Mouse (Mus musculus) stomach, embryonic 16.5 days (tissue): ENCODE results near the gene Taldo1. TPM values are rescaled to one million over a fixed set of nuclear protein-coding genes. Genes with fewer than 3 reads are reported as not detected.
"Not testable (repeated sequence)": the region's sequence is repeated elsewhere in the genome, so short reads cannot be mapped to it uniquely, and the experiment has no call there.

Experiments used
- ATAC-seq: fragments of 200-750 bp; cut with Nextera tagmentation; 2 replicates; pipeline ENCODE4 v1.8.0; 2017; ENCODE audit warnings: moderate number of reproducible peaks, moderate TSS enrichment; ENCODE audit not compliant: insufficient read depth, low FRiP score
- H3K27ac ChIP-seq: fragments of 300-500 bp; sonication (generic); 2 replicates; pipeline ENCODE4 v1.5.1; 2014; ENCODE audit warnings: low read length
- H3K27me3 ChIP-seq: fragments of 300-500 bp; sonication (generic); 2 replicates; pipeline ENCODE4 v1.6.1; 2014; ENCODE audit warnings: low read length, control low read depth, mixed read lengths; ENCODE audit not compliant: control insufficient read depth, insufficient read depth
- H3K36me3 ChIP-seq: fragments of 300-500 bp; sonication (generic); 2 replicates; pipeline ENCODE4 v1.6.1; 2014; ENCODE audit warnings: low read length; ENCODE audit not compliant: control insufficient read depth, insufficient read depth
- H3K4me1 ChIP-seq: fragments of 300-500 bp; sonication (generic); 2 replicates; pipeline ENCODE4 v1.6.1; 2014; ENCODE audit warnings: low read length, control low read depth, mixed read lengths; ENCODE audit not compliant: control insufficient read depth, insufficient read depth
- H3K4me2 ChIP-seq: fragments of 300-500 bp; sonication (generic); 2 replicates; pipeline ENCODE4 v1.6.1; 2014; ENCODE audit warnings: low read depth, low read length, mixed read lengths
- H3K4me3 ChIP-seq: fragments of 300-500 bp; sonication (generic); replicated peaks from 2 replicates; pipeline ENCODE4 v1.5.1; 2014; ENCODE audit warnings: mild to moderate bottlenecking, low read length
- H3K9ac ChIP-seq: fragments of 300-500 bp; sonication (generic); 2 replicates; pipeline ENCODE4 v1.6.1; 2014; ENCODE audit warnings: low read length
- H3K9me3 ChIP-seq: fragments of 300-500 bp; sonication (generic); replicated peaks from 2 replicates; pipeline ENCODE4 v1.6.1; 2016; ENCODE audit warnings: low read length, control low read depth; ENCODE audit not compliant: control insufficient read depth
- WGBS: fragments of 180-500 bp; shearing (Covaris S2); extraction: QIAGEN DNeasy Blood & Tissue Kit; methylation state at CpG from one replicate; pipeline ENCODE4 v1.1.7; 2014; 5-methylcytosine and 5-hydroxymethylcytosine counted together
- polyA plus RNA-seq: library from polyadenylated mRNA; unstranded; fragments of >200 nt; fragmentation: Nextera tagmentation; extraction: Ambion mirVana; gene quantifications from 2 replicates; pipeline ENCODE4 v1.2.1, GENCODE M21; 2015

Gene Taldo1
- polyA plus RNA-seq, 1 experiment from 2014 or later = 399 TPM

DNA sequence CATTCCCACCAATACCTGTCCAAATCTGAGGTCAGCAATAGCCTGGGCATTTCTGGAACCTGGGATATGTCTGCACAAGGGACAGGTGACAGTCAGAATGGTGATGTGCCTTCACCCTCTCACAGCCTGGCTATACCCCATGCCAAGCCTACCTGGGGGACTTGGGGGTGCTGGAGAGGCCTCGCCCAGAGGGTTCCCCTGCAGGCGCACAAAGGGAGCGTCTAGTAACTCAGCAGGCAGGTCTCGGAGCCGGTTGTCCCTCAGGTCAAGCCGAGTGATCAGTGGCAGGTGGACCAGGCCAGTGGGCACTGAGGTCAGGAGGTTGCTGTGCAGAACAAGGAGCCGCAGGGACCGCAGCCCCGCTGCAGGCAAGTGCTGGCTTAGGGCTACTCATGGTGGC, 49.5 kb downstream of the Taldo1 start:
- H3K4me3 ChIP-seq = no peak overlapping the region
- no peak for ATAC-seq
- no peak overlapping the region for H3K4me2 ChIP-seq
- H3K27ac ChIP-seq = no peak overlapping the region
- no peaks in the 10 kb centered on the region for H3K9me3 ChIP-seq
- H3K36me3 ChIP-seq = no peaks in the 10 kb centered on the region
- H3K27me3 ChIP-seq = no peaks in the 10 kb centered on the region
- H3K4me1 ChIP-seq = peaks cover 28% of the 10 kb centered on the region
- no peak overlapping the region for H3K9ac ChIP-seq
- WGBS = 91% methylated on average over 9 of the region's 9 CpGs

DNA sequence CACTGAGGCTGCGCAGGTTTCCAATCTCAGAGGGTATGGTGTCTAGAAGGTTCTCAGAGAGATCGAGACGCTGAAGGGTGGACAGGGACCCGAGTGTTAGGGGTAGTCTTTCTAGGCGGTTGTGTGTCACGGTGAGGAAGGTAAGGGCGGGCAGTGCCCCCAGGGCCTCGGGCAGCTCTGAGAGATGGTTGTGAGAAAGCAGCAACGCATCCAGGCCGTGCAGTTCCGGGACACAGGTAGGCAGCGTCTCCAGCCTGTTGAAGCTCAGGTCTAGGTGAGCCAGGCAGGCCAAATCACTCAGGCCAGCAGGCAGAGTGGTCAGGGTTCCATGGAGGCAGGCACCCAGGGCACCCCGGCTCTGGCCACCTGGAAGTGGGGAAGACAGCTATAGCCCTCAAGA, 50.2 kb downstream of the Taldo1 start:
- Histone ChIP-seq H3K4me3 (peak overlapping the region; percentile 51; the same call in 1 of the 2 replicates), H3K36me3 (no peaks in the 10 kb centered on the region), H3K4me2 (peak overlapping the region; percentile 72), H3K27ac (no peak overlapping the region), H3K27me3 (no peaks in the 10 kb centered on the region), H3K4me1 (peaks cover 24% of the 10 kb centered on the region), H3K9me3 (no peaks in the 10 kb centered on the region), H3K9ac (peak overlapping the region; percentile 77)
- no peak for ATAC-seq
- WGBS = 94% methylated on average over 13 of the region's 13 CpGs

DNA sequence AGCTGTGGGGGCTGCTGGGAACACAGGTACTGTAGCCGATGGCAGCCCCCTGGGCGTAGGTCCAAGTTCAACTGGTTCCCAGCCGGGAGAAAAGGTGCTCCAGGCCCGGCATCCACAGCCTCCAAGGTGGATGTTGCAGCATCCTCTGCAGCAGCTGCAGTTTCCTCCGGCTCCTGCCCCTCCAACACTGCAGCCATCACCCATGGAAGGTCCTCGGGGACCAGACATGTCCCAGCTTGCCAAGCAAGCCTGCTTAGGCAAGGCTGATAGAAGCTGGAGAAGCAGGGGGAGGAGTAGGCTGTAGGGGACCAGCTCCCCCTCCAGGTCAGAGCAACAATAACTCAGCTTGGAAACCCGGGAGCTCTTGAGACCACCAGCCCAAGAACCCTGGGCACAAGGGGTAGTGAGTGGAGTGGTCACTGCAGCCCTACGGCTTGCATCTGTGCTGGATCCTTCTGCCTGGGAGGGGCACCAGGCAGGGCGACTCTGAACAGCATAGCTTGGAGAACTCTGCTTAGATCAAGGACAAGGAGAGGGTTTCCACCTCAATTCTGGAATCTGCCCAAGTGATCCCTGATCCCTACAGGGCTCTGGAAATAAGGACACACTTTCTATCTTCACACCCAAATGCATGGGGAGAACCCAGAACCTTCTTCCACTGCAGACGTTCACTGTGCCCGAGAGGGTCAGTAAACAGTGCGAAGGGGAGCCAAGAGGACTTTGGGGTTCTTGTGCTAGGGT, 51.3 kb downstream of the Taldo1 start:
- H3K4me2 ChIP-seq = peak overlapping the region; percentile 72
- WGBS = 16% methylated on average over 12 of the region's 12 CpGs

DNA sequence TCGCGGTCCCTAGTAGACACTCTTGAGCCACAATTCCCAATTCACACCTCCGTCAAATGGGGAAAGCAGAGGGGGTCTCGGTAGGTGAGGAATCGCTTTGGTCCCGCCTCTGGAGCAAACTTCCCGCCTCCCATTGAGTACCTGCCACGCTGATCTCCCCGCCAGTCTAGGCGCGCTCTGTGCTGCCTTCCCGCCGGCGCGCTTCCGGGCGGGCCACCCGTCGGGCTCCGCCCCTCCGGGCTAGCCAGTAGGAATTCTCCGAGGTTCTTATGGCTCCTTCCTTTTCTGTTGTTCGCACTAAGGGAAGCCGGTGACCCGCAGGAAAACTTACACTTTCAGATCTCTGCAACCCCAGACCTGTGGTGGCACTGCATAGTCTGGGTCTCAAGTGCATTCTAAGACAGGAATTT, 51.8 kb downstream of the Taldo1 start, which contains the start of gene Pidd1:
Pidd1 (minus strand) TSS at position 198 of the 410 bp plus-strand sequence.
- H3K4me1 ChIP-seq = peaks cover 31% of the 10 kb centered on the region

More for the DNA sequence above, 51.3 kb downstream of the Taldo1 start:
- H3K9me3 ChIP-seq = no peaks in the 10 kb centered on the region
- H3K9ac ChIP-seq = peak overlapping the region; percentile 77
- no peaks in the 10 kb centered on the region for H3K27me3 ChIP-seq
- no peaks in the 10 kb centered on the region for H3K36me3 ChIP-seq
- H3K4me1 ChIP-seq = peaks cover 26% of the 10 kb centered on the region
- H3K4me3 ChIP-seq = peak overlapping the region; percentile 51
- ATAC-seq = no peak
- H3K27ac ChIP-seq = peak overlapping the region; percentile 71

DNA sequence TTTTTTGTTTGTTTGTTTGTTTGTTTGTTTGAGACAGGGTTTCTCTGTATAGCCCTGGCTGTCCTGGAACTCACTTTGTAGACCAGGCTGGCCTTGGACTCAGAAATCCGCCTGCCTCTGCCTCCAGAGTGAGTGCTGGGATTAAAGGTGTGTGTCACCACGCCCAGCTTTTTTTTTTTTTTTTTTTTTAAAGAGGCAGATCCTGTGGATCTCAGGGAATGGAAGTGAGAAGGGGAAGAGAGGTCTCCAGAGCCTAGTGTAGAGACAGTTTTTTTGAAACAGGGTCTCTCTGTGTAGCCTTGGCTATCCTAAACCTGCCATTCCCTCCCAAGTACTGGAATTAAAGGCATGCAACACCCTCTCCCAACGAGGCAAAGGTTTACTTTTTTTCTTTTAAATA, 54.4 kb downstream of the Taldo1 start:
- H3K27ac ChIP-seq, H3K9me3 ChIP-seq, ATAC-seq, H3K9ac ChIP-seq, H3K4me3 ChIP-seq, H3K27me3 ChIP-seq: not testable (repeated sequence)
- 65% methylated on average over 3 of the region's 3 CpGs for WGBS
- Histone ChIP-seq H3K4me1 (peaks cover 25% of the 10 kb centered on the region), H3K4me2 (peak overlapping the region; percentile 54; the same call in 1 of the 2 replicates), H3K36me3 (peaks cover 11% of the 10 kb centered on the region; the same call in 1 of the 2 replicates)

More for the DNA sequence above, 51.8 kb downstream of the Taldo1 start, which contains the start of gene Pidd1:
- Histone ChIP-seq H3K36me3 (0 out of 2 replicates have a peak, but pooled peaks cover 3% of the 10 kb centered on the region), H3K4me3 (peak within 1 kb of the TSS; percentile 51), H3K27ac (peak within 1 kb of the TSS; percentile 71), H3K9me3 (no peaks in the 10 kb centered on the region), H3K27me3 (no peaks in the 10 kb centered on the region), H3K4me2 (peak within 1 kb of the TSS; percentile 72), H3K9ac (peak within 1 kb of the TSS; percentile 77)
- peak; percentile 68; the same call in 1 of the 2 replicates for ATAC-seq
- WGBS = under 1% methylated on average over 25 of the region's 25 CpGs

DNA sequence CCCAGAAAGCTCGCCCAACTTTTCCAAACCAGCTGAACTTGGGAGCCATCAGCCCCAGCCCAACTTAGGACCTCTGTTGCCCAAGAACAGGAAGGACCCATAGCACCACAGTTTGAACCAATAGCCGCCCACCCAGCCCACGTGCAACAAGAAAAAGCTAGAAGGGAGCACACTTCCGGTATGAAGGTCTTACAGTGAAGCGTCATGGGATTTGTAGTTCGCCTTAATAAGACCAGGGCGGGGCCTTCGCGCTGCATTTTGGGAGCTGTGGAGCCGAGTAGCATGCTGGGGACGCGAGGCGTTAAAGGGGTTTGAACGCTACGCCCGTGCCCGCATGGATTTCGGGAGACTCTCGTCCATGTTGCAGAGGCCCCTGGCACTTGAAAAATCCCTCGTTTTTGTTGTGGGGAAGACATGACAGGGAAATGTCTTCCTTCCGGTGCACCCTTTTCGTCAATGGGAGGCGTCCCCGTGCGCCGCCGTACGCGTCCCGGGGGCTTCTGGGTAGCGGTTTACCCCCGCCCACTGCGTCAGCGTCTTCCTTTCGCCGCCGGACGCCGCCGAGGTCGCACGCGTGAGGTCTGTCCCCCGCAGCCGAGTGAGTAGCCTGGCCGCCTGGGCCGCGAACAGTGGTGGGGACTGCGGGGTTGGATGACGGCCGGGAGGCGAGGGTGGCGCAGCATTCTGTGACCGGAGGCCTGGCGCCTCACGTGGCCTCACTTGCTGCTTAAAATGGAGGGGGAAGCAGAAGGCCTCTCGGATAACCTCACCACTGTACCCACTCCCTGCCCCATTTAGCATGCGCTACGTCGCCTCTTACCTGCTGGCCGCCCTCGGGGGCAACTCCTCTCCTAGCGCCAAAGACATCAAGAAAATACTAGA, 55.4 kb downstream of the Taldo1 start, which contains the start of gene Rplp2:
Rplp2 (plus strand) TSS at position 261 of the 882 bp plus-strand sequence.
- H3K36me3 ChIP-seq = peaks cover 20% of the 10 kb centered on the region; the same call in 1 of the 2 replicates
- peak within 1 kb of the TSS; percentile 89 for H3K4me2 ChIP-seq
- H3K9ac ChIP-seq = peak within 1 kb of the TSS; percentile 94
- no peaks in the 10 kb centered on the region for H3K9me3 ChIP-seq
- ATAC-seq = peak; percentile 90
- peaks cover 21% of the 10 kb centered on the region for H3K4me1 ChIP-seq
- under 1% methylated on average over 63 of the region's 63 CpGs for WGBS
- peak within 1 kb of the TSS; percentile 91 for H3K4me3 ChIP-seq
- H3K27me3 ChIP-seq = no peaks in the 10 kb centered on the region
- peak within 1 kb of the TSS; percentile 92 for H3K27ac ChIP-seq

DNA sequence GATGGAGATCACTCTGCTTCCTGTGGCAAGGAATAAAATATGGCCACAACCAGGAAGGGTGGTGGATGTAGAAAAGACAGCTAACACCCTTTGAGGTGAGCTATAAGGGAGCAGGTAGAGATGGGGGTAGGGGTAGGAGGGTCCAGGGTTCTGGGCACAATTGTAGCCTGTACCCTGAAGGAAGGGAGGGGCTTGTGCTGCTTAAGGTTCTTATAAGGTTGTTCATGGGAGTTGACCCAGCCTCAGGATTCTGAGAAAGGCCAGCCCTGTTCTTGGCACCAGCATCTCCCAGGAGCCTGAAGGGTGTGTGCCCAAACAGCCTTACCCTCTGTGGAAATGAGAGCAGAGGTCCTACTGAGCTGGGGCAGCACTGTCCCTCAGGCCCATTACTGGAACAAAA, 59.9 kb downstream of the Taldo1 start:
- Histone ChIP-seq H3K27ac (no peak overlapping the region), H3K9ac (no peak overlapping the region), H3K4me1 (peaks cover 7% of the 10 kb centered on the region), H3K4me2 (no peak overlapping the region), H3K27me3 (no peaks in the 10 kb centered on the region), H3K36me3 (peaks cover 20% of the 10 kb centered on the region; the same call in 1 of the 2 replicates), H3K9me3 (no peaks in the 10 kb centered on the region), H3K4me3 (no peak overlapping the region)
- ATAC-seq = no peak
